Mouse (Mus musculus): ENCODE measurements around the gene Rbbp6.
A peak's percentile ranks its signal among the peaks of the same experiment; 100 is the strongest.

Rbbp6 gene

GRCm38 (mm10) chr7:122965386-122965785 is at the start of gene Rbbp6:
Gene Rbbp6 (plus strand): TSS chr7:122965686.
- no peak for DNase-seq

GRCm38 (mm10) chr7:122919728-122920582 is 45.5 kb upstream of the Rbbp6 start:
- DNase-seq: peak in 1 of 2 experiments; percentile 46

- DNase-seq: peak in 1 of 2 experiments; percentile 10
Observed at GRCm38 (mm10) chr7:122921537-122921936, 43.9 kb upstream of the Rbbp6 start.

- no peak for DNase-seq
Observed at GRCm38 (mm10) chr7:122924256-122924655, 41.2 kb upstream of the Rbbp6 start.

- DNase-seq: no peak
Observed at GRCm38 (mm10) chr7:122930494-122930893, 35.0 kb upstream of the Rbbp6 start.

- no peak for DNase-seq
Observed at GRCm38 (mm10) chr7:122932171-122932570, 33.3 kb upstream of the Rbbp6 start.

- DNase-seq: no peak
Observed at GRCm38 (mm10) chr7:122936626-122937025, 28.9 kb upstream of the Rbbp6 start.

GRCm38 (mm10) chr7:122938197-122938596 is 27.3 kb upstream of the Rbbp6 start:
- DNase-seq: no peak

- no peak for DNase-seq
Observed at GRCm38 (mm10) chr7:122939181-122939580, 26.3 kb upstream of the Rbbp6 start.

GRCm38 (mm10) chr7:122940371-122941075 is 25.0 kb upstream of the Rbbp6 start:
- no peak for DNase-seq

- DNase-seq: no peak
Observed at GRCm38 (mm10) chr7:122942111-122942510, 23.4 kb upstream of the Rbbp6 start.

GRCm38 (mm10) chr7:122945149-122945548 is 20.3 kb upstream of the Rbbp6 start:
- peak; percentile 76 to 87 for DNase-seq

- no peak for DNase-seq
Observed at GRCm38 (mm10) chr7:122949268-122949667, 16.2 kb upstream of the Rbbp6 start.

- DNase-seq: no peak
Observed at GRCm38 (mm10) chr7:122951464-122951863, 14.0 kb upstream of the Rbbp6 start.

GRCm38 (mm10) chr7:122952066-122952465 is 13.4 kb upstream of the Rbbp6 start:
- peak; percentile 8 to 10 for DNase-seq

- DNase-seq: no peak
Observed at GRCm38 (mm10) chr7:122954451-122955225, 10.8 kb upstream of the Rbbp6 start.

GRCm38 (mm10) chr7:122955226-122955955 is 10.1 kb upstream of the Rbbp6 start:
- DNase-seq: no peak

GRCm38 (mm10) chr7:122968751-122969150 is 3.3 kb downstream of the Rbbp6 start:
- DNase-seq: no peak

- DNase-seq: peak; percentile 93 to 98
Observed at GRCm38 (mm10) chr7:122969231-122970032, 3.9 kb downstream of the Rbbp6 start.

GRCm38 (mm10) chr7:122970119-122970781 is 4.8 kb downstream of the Rbbp6 start:
- peak; percentile 55 to 60 for DNase-seq

GRCm38 (mm10) chr7:122970864-122971420 is 5.5 kb downstream of the Rbbp6 start:
- no peak for DNase-seq
